Mouse (Mus musculus): ENCODE measurements at regions not wholly inside any gene's neighbourhood (a gene's known extent, or its start where the extent isn't known, plus 50 kb on each side); places are given as distances from the start of the nearest gene placed in this dataset.

DNA sequence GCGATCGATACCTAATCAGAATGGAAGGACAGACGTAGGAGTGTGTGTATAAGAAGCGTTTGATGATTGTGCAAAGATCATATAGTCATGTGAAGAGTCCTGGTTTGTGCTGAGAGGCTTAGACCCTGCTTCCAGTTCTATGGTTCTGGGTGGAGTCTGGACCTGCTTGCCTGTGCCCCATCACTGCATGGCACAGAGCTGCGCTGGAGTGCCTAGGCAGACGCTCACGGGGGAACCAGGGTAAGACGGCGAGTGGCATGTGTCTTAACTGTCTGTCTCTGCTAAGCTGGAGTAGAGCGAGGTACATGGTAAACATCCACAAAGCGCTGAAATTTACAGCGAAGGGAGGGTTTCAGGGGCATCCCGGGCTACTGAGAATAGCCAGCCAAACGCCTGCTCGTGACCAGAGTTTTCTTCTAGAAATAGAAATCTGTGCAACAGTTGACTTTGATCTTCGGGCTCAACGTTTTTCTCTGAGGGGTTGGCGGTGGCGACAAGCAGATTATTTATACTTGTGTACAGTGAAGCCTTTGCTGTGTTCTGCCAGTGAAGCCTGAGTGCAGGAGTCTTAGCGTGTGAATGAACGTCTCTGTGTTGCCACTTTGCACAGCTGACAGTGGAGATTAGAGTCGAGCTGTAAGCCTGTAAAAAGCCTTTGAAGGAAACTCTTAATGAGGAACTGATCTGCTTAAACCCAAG is 251.9 kb downstream of the Foxo1 start:
- no peak for DNase-seq (ENCODE audit: extremely low spot score, low read depth, low spot score)

DNA sequence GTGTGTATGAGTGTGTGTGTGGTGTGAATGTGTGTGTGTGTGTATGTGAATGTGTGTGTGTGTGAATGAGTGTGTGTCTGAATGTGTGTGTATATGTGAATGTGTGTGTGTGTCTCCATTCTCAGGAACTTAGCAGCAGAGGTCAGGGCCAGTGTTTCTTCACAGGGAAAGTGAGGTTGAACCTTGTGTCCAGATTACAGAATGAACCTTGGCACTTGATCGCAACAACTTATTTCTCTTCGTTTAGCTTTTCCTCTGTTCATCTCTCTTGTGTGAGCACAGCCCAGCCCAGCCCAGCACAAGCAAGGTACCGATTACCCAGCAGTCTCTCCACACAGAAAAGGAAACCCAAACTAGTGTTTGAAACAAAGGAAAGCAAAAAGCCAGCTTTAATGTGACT is 249.7 kb downstream of the Foxo1 start:
- no peak for DNase-seq (ENCODE audit: extremely low spot score, low read depth, low spot score)

DNA sequence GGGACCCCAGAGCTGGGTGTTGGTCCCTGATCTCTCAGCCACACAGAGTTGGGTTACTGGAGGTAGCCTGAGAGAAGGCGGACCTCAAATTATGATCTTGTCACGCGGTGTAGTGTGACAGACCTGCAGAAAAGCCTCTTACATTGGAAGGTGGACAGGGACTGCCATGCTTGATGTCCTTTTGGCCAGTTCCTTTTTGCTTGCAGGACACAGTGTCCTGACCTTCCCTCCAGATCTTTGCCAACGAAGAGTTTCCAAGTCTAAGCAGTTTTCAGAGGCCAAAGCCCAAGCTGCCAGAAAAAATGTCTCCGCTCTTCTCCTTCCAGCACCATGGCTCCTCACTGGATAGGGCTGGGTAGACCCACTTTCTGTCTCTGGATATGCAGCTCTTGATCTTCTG is 248.6 kb downstream of the Foxo1 start:
- no peak for DNase-seq (ENCODE audit: extremely low spot score, low read depth, low spot score)

DNA sequence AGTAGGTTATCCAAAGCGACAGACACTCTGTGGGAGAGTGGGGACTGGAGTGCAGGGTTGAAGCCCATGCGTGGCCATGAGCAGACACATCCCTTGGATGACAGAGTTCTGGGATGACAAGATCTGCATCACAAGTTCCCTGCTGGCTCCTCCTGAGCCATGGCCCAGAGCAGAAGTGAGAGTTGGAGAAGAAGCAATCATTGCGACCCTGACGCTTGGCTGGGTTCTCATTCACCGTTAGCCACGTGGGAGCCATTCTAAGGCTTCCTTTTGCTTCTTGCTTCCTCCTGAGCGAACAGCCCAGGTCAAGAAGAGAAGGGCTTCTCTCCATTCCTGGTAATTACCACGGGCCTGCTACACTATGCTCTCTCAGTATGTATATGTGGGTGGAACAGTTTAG is 244.6 kb downstream of the Foxo1 start:
- no peak for DNase-seq (ENCODE audit: extremely low spot score, low read depth, low spot score)

DNA sequence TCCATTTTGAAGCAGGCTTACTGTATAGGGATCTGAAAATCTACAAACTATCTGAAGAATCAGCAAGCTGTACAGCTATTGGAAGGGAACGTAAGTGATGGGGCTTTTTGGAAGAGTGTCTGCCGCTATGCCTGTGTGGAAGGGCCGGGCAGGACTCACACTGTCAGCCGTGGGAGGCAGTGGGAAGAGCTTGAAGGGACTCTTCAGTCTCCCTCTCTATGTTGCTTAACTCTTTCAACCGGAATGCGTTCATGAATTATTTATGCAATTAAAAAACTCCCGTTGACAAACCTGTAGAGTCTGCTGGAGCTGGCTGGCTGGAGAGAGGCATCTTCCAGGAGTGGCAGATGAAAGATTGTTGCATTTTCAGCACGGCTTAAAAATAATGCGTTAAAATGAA is 243.4 kb downstream of the Foxo1 start:
- DNase-seq (ENCODE audit: extremely low spot score, low read depth, low spot score), result no peak

DNA sequence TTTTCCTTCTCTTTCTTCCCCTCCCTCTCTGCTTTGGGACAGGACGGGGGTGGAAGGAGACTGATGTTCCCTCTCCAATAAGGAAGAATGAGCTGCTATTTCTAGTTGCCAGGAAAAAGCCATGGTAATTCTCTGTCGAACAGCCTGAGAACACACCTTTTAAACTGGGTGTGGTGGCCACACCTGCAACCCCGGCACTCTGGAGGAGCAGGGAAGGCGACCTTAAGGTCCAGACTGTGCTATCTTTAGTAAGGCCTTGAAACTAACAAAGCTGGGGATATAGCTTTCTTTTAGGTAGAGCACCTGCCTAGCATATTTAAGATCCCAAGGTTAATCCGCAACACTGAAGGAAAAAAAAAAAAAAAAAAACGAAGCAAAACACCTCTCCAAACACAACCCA is 242.7 kb downstream of the Foxo1 start:
- no peak for DNase-seq (ENCODE audit: extremely low spot score, low read depth, low spot score)

DNA sequence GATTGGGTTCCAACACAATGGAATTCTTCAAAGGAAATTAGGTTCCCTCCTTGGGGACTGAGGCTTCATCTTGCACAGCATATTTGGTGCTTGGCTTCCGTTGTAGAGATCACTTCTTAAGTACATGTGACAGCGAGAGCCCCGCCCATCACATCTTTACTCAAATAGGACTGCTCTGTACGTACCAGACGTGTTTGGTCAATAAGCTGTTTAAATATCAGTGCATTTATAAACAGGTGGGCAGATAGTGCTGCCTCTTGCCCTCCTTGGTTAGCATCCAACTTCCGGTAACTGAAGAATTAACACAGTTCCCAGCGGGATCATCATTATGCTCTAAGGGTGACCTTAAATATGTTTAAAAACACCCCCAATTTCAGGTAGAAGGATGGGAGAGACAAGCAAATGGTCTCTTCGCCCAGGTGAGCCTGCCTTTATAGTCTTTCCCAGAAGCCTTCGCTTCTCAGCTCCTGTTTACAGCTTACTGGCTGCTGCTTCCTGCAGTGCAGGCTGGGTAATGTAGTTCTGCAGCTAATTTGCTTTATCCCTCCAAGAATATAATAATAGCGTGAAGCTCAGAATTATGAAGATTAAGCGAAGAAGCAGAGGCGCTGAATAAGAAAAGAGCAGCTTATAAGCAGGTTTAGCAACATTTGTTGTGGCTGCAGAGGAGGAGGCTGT is 242.1 kb downstream of the Foxo1 start:
- DNase-seq (ENCODE audit: extremely low spot score, low read depth, low spot score), result no peak

DNA sequence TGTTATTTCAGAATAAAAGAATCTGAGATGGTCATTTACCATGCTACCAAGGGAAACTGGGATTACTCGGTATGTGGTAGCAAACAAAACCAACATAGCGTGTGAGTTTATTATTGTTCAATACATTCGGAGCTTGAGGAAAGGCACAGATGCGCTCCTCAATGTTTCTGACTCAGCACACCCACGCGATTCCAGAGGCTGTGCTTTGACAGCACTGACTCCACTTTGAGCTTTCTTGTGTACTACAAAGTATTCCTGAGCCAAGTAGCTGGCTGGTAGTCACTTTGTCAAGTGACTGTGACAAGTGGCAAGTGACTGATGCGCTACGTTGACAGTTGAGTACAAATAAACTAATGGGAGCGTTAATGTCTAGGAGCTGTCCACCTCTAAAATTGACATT is 235.8 kb downstream of the Foxo1 start:
- no peak for DNase-seq (ENCODE audit: extremely low spot score, low read depth, low spot score)

DNA sequence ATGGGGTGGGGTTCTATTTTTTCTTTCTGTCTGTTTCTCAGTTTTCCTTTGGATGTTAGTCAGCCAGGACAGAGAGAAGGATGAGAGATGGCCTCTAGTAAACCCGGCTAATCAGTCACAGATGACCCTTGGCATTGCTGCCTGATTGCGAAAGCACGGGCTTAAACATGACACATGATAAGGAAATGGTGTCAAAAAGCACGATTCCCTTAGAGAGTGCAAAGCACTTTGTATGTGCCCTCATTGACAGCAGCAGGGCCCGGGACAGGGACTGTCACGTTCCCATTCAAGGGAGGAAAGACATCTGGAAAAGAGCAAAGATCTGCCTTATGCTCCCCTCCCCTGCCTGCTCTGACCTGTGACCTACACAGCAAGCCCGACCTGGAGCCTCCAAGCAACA is 234.1 kb downstream of the Foxo1 start:
- no peak for DNase-seq (ENCODE audit: extremely low spot score, low read depth, low spot score)

DNA sequence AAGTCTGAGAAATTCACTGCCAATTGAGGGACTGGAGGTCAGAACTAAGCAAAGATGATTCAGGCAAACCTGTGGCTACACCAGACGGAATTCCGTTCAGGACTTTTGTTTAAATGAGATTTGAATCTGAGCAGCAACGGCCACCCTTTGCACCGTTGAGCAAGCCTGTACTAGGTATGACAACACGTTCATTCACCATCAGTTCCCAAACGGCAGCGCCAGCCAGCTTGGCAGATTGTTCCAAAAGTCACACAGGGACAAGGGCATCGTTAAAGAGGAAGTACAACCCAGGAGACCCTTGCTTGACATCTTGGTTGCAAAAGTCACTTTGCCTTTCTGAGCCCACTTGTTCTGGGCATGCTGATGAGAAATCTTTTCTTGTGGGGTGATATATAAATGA is 233.5 kb downstream of the Foxo1 start:
- no peak for DNase-seq (ENCODE audit: extremely low spot score, low read depth, low spot score)

DNA sequence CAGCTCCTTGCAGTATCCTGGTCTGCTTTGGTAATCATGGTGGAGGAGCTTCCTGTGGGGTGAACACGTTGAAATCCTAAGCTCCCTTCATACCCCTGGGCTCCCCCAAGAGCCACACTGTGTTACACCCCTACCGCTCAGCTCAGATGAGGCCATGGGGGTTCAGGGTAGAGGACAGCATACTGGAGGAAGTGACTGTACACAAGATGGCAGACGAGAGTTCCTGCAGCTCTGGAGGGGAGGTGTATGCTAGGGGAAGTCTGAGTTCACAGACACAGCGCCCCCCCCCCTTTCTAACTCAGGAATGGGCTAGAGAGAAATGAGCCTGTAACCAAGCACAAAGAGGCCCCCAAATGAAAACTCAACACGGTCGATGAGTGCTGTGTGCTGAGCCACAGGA is 231.9 kb downstream of the Foxo1 start:
- DNase-seq (ENCODE audit: extremely low spot score, low read depth, low spot score), result no peak

DNA sequence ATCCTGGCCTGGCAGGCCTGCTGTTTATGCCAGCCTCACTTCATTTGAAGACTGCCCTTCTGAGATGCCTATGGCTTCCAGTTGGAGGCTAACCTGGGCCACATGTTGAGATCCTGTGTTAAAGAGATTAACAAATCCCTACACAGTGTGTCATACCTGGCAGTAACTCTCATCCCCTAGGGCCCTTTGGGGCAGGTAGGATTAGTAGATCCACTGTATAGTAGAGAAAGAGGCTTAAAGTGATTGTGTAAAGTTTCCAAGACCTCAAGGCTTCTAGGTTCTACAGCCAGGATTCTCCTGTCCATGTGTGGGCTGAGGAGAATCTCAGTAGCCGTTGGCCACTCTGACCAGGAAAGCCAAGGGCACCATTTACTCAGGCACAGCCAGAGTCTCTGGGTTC is 231.4 kb downstream of the Foxo1 start:
- DNase-seq (ENCODE audit: extremely low spot score, low read depth, low spot score), result no peak

DNA sequence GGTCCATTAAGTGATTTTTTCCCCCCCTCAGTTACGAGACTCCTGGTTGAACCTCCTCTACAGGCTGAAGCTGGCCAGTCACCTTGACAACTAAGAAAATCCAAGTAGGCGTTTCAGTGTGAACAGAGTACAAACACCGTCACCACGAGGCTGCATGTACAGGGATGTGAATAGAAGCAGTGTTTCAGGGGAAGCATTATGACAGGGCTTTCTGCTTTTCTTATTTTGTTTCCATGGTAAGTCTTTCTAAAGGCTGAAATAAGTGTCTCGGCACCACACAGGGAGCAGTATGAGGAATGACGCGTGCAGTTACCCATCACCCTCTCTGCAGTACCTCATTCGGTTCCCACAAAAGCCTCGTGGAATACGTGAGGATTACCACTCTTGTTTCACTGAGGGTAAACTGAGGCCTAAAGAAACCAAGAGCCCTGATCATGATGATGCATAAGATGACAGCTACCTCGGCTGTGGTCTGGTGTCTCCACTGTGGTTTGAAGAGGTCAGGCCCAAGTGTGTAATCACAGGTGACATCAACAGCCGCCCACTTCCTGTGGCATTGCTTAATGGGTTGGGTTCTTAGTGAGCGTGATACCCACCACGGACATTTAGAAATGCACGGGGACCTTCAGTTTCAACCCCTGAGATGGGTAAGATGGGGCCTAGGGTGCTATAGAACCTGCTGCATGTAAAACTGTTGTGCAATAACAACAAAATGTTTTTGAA is 230.5 kb downstream of the Foxo1 start:
- DNase-seq (ENCODE audit: extremely low spot score, low read depth, low spot score), result no peak

DNA sequence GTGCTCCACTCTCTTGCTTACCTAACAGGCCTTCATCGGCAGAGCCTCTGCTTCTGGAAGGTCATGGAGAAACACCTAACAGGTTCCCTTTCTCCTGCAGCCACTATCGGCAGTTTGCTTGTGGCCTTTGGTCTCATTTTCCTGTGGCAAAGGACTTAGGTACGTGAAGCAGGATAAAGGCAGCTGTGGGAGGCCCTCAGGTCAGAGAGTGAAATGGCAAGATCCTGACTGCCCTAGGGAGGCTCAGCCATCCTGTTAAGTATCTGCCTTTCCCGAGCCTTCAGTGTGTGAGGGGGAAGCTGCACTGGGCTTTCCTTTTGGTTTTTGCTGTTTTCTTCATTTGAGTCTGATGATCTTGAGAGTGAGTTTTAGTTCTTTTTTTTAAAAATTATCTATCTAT is 228.8 kb downstream of the Foxo1 start:
- DNase-seq (ENCODE audit: extremely low spot score, low read depth, low spot score), result no peak

DNA sequence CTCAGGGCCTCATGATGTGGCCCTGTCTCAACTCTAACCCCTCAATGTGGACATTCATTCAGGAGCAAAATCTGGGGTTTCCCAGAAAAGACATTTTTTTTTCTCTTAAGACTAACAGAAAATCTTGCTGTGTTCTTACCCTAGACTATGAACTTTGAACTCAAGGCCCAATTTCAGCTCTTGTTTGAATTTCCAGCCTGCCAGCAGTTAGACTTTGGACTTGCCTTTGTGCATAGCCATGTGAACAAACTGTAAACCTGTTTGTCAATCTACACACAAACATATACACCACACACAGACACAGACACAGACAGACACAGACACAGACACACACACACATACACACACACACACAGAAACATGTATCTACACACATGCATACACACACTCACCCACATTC is 227.3 kb downstream of the Foxo1 start:
- no peak for DNase-seq (ENCODE audit: extremely low spot score, low read depth, low spot score)

DNA sequence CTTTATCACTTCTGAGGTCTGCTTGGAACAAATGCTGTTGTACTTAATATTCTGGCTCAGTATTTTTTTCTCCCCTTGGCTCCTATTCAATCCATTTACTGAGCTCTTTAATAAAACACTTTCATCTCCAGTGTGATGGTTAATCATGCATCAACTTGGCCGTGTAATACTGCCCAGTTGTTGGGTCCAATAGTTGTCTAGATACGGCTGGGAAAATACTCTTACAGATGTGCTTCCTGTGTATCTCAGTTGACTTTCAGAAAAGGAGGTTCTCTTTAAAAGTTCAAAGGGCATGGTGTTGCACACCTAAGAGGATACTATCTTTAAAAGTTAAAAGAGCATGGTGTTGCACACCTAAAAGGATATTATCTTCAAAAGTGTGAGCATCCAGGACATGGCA is 226.8 kb downstream of the Foxo1 start:
- DNase-seq (ENCODE audit: extremely low spot score, low read depth, low spot score), result no peak

DNA sequence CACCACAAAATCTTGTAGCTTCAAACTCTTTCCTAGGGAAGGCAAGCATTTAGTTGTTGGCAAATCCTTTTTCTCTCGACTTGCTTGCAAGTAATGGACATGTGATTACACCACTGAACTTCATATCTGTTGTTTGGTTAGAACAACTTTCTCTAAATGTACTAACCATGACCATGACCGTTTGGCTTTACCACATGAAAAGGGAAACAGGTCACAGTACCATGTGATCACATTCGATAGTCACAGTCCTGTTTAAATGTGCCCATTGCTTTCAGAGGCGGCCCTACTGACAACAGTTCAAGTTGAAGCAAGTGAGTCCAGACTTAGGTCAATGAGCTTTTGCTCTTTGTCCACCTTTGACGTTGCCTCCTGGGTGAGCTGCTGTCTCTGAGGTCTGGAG is 211.1 kb downstream of the Foxo1 start:
- DNase-seq (ENCODE audit: extremely low spot score, low read depth, low spot score), result no peak

DNA sequence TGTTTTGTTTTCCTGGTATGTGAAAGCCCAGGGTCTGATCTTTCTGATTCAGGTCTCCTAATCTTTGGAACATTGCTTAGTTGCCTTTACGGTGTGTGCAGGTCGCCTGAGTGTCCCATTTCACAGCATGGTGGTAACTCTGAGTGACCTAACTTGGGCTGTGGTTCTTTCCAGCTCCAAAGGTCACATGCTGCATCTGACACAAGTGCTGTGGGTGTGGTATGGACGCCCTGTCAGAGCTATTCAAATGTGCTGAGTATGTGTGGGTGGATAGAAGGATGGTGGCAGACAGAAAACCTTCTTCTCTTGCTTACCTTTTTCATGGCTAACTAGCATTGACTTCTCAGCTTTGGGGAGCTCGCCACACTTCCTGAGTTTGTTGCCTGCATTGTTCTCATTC is 201.8 kb downstream of the Foxo1 start:
- no peak for DNase-seq (ENCODE audit: extremely low spot score, low read depth, low spot score)

DNA sequence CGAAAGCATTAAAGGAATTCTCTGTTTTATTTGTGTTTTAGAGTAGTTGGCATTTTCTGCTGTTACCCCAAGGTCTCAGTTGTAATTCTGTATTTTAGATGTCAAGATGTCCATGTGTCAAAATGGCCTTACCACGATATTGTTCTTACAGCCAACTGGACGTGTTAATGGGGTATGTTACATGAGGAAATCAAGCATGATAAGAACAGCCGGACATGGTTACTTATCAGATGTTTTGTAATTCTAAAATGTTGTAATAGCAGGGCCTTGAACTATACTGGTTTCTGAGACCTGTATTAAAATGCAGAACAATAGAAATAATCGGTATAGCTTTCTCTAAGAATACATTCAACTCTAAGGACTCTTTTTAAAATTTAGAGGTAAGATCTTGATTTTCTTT is 201.3 kb downstream of the Foxo1 start:
- no peak for DNase-seq (ENCODE audit: extremely low spot score, low read depth, low spot score)

DNA sequence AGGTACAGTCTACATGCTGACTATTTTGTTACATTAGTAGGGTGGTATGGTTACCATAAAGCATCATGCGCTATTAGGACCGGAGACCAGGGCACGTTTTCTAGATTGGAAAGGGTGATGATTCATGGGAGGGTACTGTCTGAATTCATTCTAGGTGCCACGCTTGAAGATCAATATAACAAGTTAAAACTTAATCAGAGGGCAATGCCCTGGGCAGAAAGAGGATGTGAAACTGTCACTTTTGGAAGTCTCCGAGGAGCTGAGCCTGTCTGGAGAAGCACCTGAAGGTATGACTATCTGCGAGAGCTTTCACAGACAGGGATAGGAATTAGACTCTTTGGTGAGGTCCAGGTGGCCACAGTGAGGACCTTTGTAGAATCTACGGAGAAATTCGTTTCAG is 200.2 kb downstream of the Foxo1 start:
- no peak for DNase-seq (ENCODE audit: extremely low spot score, low read depth, low spot score)

DNA sequence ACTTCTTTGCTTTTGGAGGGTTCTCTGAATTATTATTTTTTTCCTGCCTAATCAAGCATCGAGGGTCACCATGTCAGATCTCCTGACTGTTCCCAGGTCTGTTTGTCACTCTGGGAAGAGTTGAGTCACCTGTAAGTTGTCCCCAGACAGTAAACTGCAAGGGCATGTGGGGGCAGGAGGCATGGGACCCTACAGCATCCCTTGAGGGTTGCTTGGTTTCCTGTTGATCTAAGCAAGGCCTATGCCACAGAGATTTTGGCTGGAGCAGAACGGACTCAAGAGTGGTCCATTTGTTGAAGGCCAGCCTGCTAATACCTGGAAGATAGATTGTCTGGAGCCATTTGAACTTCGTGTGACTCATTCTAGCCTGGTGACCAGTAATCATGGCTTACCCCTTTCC is 199.7 kb downstream of the Foxo1 start:
- no peak for DNase-seq (ENCODE audit: extremely low spot score, low read depth, low spot score)

DNA sequence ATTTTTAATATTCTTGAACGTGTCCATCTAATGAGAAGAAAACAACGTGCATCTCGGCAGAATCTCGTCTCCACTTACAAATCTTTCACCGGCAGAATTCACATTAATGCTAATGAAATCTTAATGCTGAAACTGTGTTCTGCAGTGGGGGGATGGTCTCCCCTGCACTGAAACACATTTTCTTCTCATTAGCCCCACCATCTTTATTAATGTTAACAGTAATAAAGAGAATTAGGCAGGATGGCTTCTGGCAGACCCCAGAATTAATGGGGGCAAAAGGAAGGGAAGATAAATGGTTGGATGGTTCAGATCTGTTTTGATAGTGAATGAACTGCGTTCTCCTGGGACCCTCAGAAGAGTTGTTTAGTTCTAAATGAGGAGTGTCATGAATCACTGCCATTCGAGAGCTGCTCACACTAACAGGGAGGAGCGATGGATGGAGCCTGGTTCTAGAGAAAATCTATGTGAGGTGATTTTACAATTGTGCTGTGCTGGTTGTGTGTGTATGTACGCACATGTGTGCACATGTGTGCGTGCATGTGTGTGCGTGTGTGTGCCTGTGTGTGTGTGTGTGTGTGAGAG is 198.9 kb downstream of the Foxo1 start:
- DNase-seq (ENCODE audit: extremely low spot score, low read depth, low spot score), result no peak

Data from hindlimb bud, embryonic 11.5 days (tissue).